Mouse (Mus musculus) effector memory CD4-positive, alpha-beta T cell, adult 5 months (primary cell): ENCODE results near the gene Olfr1262. TPM values are rescaled to one million over a fixed set of nuclear protein-coding genes. Genes with fewer than 3 reads are reported as not detected.

Experiments
- polyA plus RNA-seq: library from polyadenylated mRNA; unstranded; fragments of 100-300 nt; shearing (Covaris generic); gene quantifications from one replicate; pipeline ENCODE4 v1.2.1, GENCODE M21; 2017

The Olfr1262 gene
- not detected for polyA plus RNA-seq

DNA sequence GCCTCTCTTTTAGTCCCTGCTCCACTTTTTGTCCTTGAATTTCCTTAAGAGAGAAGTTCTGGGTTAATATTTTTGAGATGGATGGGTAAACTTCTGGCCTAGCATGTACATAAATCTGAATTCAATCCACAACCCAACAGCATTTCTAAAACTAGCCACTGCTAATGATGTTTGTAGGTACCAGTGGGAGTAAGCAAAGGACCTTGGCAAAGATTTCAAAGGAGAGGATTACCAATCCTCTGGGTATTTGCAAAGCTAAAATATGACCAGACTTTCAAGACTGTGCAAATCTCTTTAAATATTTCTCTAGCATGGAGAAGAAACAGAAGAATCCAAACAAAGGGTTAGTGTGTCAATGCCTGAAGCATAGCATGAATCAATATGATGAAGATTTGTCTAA lies at the start of gene Olfr1262:
Olfr1262 (plus strand) TSS at position 301 of the 400 bp plus-strand sequence.

GRCm38 (mm10) chr2:89974184-89974583 lies 25.8 kb upstream of the Olfr1262 start, which contains the start of gene Olfr1260:
Olfr1260 (plus strand) TSS chr2:89974340.

DNA sequence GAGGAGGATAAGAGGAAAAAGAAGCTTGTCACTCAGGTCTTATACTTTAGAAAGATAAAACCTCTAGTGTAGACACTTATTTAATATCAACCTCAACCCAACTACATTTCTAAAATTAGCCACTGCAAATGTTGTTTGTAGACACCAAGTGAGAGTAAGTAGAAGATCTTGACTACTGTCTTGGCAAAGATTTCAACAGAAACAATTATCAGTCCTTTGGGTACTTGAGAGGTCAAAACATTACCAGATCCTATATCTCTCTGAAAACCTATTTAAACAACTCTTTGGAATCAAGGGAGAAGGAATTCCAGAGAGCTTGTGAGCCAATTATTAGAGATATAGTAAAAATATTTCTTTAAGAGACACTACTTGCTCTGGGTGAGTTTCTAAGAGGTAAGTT lies 9.0 kb upstream of the Olfr1262 start, which contains the start of gene Olfr1261:
Olfr1261 (plus strand) TSS at position 301 of the 400 bp plus-strand sequence.

GRCm38 (mm10) chr2:90011831-90012230 lies 11.9 kb downstream of the Olfr1262 start, which contains the start of gene Olfr1263:
Olfr1263 (plus strand) TSS chr2:90012131.

GRCm38 (mm10) chr2:90025477-90025876 lies 25.5 kb downstream of the Olfr1262 start, which contains the start of gene Olfr1264:
Olfr1264 (minus strand) TSS chr2:90025577.

GRCm38 (mm10) chr2:90035037-90035436 lies 35.1 kb downstream of the Olfr1262 start, which contains the start of gene Olfr1265:
Olfr1265 (plus strand) TSS chr2:90035337.

Other genes with a start within 250 kb of the Olfr1262 start
- gene Olfr1253, start 243.1 kb upstream of the Olfr1262 start, polyA plus RNA-seq = not detected
- gene Olfr1254, start 206.5 kb upstream of the Olfr1262 start, polyA plus RNA-seq = not detected
- not detected for gene Olfr1255, start 188.1 kb upstream of the Olfr1262 start, polyA plus RNA-seq
- not detected for gene Olfr1256, start 158.6 kb upstream of the Olfr1262 start, polyA plus RNA-seq
- gene Olfr48, start 151.9 kb upstream of the Olfr1262 start, polyA plus RNA-seq = not detected
- not detected for gene Olfr1257, start 121.7 kb upstream of the Olfr1262 start, polyA plus RNA-seq
- 0.31 TPM for gene Olfr1258, start 72.8 kb upstream of the Olfr1262 start, polyA plus RNA-seq
- not detected for gene Olfr1259, start 51.5 kb upstream of the Olfr1262 start, polyA plus RNA-seq
- 0.09 TPM for gene Olfr1260, start 25.8 kb upstream of the Olfr1262 start, polyA plus RNA-seq
- gene Olfr1261, start 8.9 kb upstream of the Olfr1262 start, polyA plus RNA-seq = not detected
- gene Olfr1263, start 12.0 kb downstream of the Olfr1262 start, polyA plus RNA-seq = 0.09 TPM
- not detected for gene Olfr1264, start 25.4 kb downstream of the Olfr1262 start, polyA plus RNA-seq
- 0.06 TPM for gene Olfr1265, start 35.2 kb downstream of the Olfr1262 start, polyA plus RNA-seq
- not detected for gene Olfr140, start 63.4 kb downstream of the Olfr1262 start, polyA plus RNA-seq
- gene Olfr1269, start 121.3 kb downstream of the Olfr1262 start, polyA plus RNA-seq = 0.50 TPM
- not detected for gene Olfr32, start 142.2 kb downstream of the Olfr1262 start, polyA plus RNA-seq
- gene Olfr1270, start 152.9 kb downstream of the Olfr1262 start, polyA plus RNA-seq = not detected
- not detected for gene Olfr1506, start 224.3 kb downstream of the Olfr1262 start, polyA plus RNA-seq